Mouse (Mus musculus): ENCODE data around the gene Selenoh. TPM values are rescaled to one million over a fixed set of nuclear protein-coding genes. Genes with fewer than 3 reads are reported as not detected.

Selenoh gene
- total and polyA plus RNA-seq, 3 experiments: 277 to 473 (median 428) TPM

GRCm38 (mm10) chr2:84711898-84712297, 41.3 kb upstream of the Selenoh start:
- no peaks in the 10 kb centered on the region for H3K9me3 ChIP-seq (replicated peaks; ENCODE audit: low read length)
- dilution Hi-C loops (cut with MboI; ENCODE audit: extremely low pct_ligation_motif_present, extremely low pct_unique_long_range_greater_than_20kb, low sequenced_read_pairs): no loop called here
- H3K4me3 ChIP-seq (replicated peaks in 1 of 3; ENCODE audit: low read depth in 2 of 3, low read length in 2 of 3, poor library complexity in 1 of 3): no peak overlapping the region
- peaks cover 27 to 46% of the 10 kb centered on the region in 2 experiments for H3K36me3 ChIP-seq (replicated peaks in 1 of 2; ENCODE audit: control insufficient read depth in 1 of 2, insufficient read depth in 1 of 2, low read length in 1 of 2)
- H3K79me2 ChIP-seq (replicated peaks; ENCODE audit: control insufficient read depth, extremely low read depth, insufficient read depth, poor library complexity, severe bottlenecking): peaks cover 53% of the 10 kb centered on the region
- no peak for DNase-seq (ENCODE audit: extremely low read depth)
- H3K27ac ChIP-seq (ENCODE audit: insufficient read depth, low read depth): no peak overlapping the region
- in situ Hi-C loops (cut with MboI; ENCODE audit: low pct_ligation_motif_present, low pct_unique_long_range_greater_than_20kb, low sequenced_read_pairs): no loop called here
- no peak overlapping the region for H3K4me2 ChIP-seq (ENCODE audit: insufficient read depth, low read depth, poor library complexity, severe bottlenecking)
- peaks cover 0 to 30% of the 10 kb centered on the region in 2 experiments; a peak in 2 of 4 replicates for H3K4me1 ChIP-seq (ENCODE audit: control insufficient read depth in 1 of 2, insufficient read depth in 2 of 2)
- no peak for TF ChIP-seq ZMIZ1 (IDR thresholded peaks at IDR 0.05; ENCODE audit: low read depth, low read length)
- TF ChIP-seq CHD2 (IDR thresholded peaks at IDR 0.05; ENCODE audit: low read length): no peak
- peak; percentile 79 for TF ChIP-seq ZNF384 (IDR thresholded peaks at IDR 0.05; ENCODE audit: low read depth, low read length)
- no peak for TF ChIP-seq USF1 (IDR thresholded peaks at IDR 0.05; ENCODE audit: low read depth, low read length)
- no peak for TF ChIP-seq ELF1 (IDR thresholded peaks at IDR 0.05; ENCODE audit: low read depth, low read length)
- no peak for TF ChIP-seq BHLHE40 (IDR thresholded peaks at IDR 0.05; ENCODE audit: low read depth, low read length)
- TF ChIP-seq MAX (IDR thresholded peaks at IDR 0.05; ENCODE audit: low read length): no peak
- no peak for TF ChIP-seq POLR2A (IDR thresholded peaks at IDR 0.05; ENCODE audit: low read depth, low read length)
- no peak for TF ChIP-seq SMC3 (IDR thresholded peaks at IDR 0.05; ENCODE audit: low read depth, low read length)
- H3K27me3 ChIP-seq (replicated peaks): no peaks in the 10 kb centered on the region
- H3K9ac ChIP-seq (ENCODE audit: insufficient read depth, low read depth): 0 out of 2 replicates have a peak overlapping the region, but pooled peaks have one; percentile 25

- DNase-seq (ENCODE audit: extremely low read depth): no peak
- peaks cover 33 to 79% of the 10 kb centered on the region in 2 experiments for H3K36me3 ChIP-seq (replicated peaks in 1 of 2; ENCODE audit: control insufficient read depth in 1 of 2, insufficient read depth in 1 of 2, low read length in 1 of 2)
- peaks cover 0 to 36% of the 10 kb centered on the region in 2 experiments; a peak in 3 of 4 replicates for H3K4me1 ChIP-seq (ENCODE audit: control insufficient read depth in 1 of 2, insufficient read depth in 2 of 2)
- no peaks in the 10 kb centered on the region for H3K27me3 ChIP-seq (replicated peaks)
- H3K4me3 ChIP-seq (replicated peaks in 1 of 3; ENCODE audit: low read depth in 2 of 3, low read length in 2 of 3, poor library complexity in 1 of 3): no peak overlapping the region
- H3K9ac ChIP-seq (ENCODE audit: insufficient read depth, low read depth): no peak overlapping the region
- no peak overlapping the region for H3K4me2 ChIP-seq (ENCODE audit: insufficient read depth, low read depth, poor library complexity, severe bottlenecking)
- in situ Hi-C loops (cut with MboI; ENCODE audit: low pct_ligation_motif_present, low pct_unique_long_range_greater_than_20kb, low sequenced_read_pairs) (no loop called here), dilution Hi-C loops (cut with MboI; ENCODE audit: extremely low pct_ligation_motif_present, extremely low pct_unique_long_range_greater_than_20kb, low sequenced_read_pairs) (no loop called here)
- TF ChIP-seq UBTF (IDR thresholded peaks at IDR 0.05; ENCODE audit: low read depth, low read length) (no peak), CTCF (conservative IDR thresholded peaks at IDR 0.05 in 1 of 2, IDR thresholded peaks at IDR 0.05 in 1 of 2; ENCODE audit: low read depth in 2 of 2, low read length in 2 of 2) (no peak), JUN (IDR thresholded peaks at IDR 0.05; ENCODE audit: insufficient read depth, low read depth, low read length) (no peak), ZKSCAN1 (IDR thresholded peaks at IDR 0.05; ENCODE audit: borderline replicate concordance, low read depth, low read length) (no peak), POLR2AphosphoS2 (IDR thresholded peaks at IDR 0.05; ENCODE audit: low read depth, low read length) (no peak), ELF1 (IDR thresholded peaks at IDR 0.05; ENCODE audit: low read depth, low read length) (no peak), TCF12 (IDR thresholded peaks at IDR 0.05; ENCODE audit: low read depth, low read length) (no peak), USF2 (conservative IDR thresholded peaks at IDR 0.05; ENCODE audit: low read depth, low read length) (no peak), IRF4 (IDR thresholded peaks at IDR 0.05; ENCODE audit: low read depth, low read length) (no peak), POLR2A (IDR thresholded peaks at IDR 0.05; ENCODE audit: low read depth, low read length) (no peak), SMC3 (IDR thresholded peaks at IDR 0.05; ENCODE audit: low read depth, low read length) (no peak), RCOR1 (conservative IDR thresholded peaks at IDR 0.05; ENCODE audit: low read depth, low read length) (no peak), MAZ (IDR thresholded peaks at IDR 0.05; ENCODE audit: low read depth, low read length) (no peak), MAX (IDR thresholded peaks at IDR 0.05; ENCODE audit: low read length) (no peak), USF1 (IDR thresholded peaks at IDR 0.05; ENCODE audit: low read depth, low read length) (no peak), E2F4 (IDR thresholded peaks at IDR 0.05; ENCODE audit: insufficient replicate concordance, low read depth, low read length) (no peak), NRF1 (IDR thresholded peaks at IDR 0.05; ENCODE audit: low read depth, low read length) (no peak), MXI1 (IDR thresholded peaks at IDR 0.05; ENCODE audit: low read depth, low read length) (no peak)
- H3K27ac ChIP-seq (ENCODE audit: insufficient read depth, low read depth): no peak overlapping the region
- H3K79me2 ChIP-seq (replicated peaks; ENCODE audit: control insufficient read depth, extremely low read depth, insufficient read depth, poor library complexity, severe bottlenecking): peaks cover 40% of the 10 kb centered on the region
- H3K9me3 ChIP-seq (replicated peaks; ENCODE audit: low read length): no peaks in the 10 kb centered on the region
These were observed 37.0 kb upstream of the Selenoh start for GRCm38 (mm10) chr2:84707523-84707922.

Data from CH12.LX (cell line).